Mouse (Mus musculus): ENCODE results near the gene Rhoq. TPM values are rescaled to one million over a fixed set of nuclear protein-coding genes. Genes with fewer than 3 reads are reported as not detected.
A peak's percentile ranks its signal among the peaks of the same experiment; 100 is the strongest.

The Rhoq gene
- polyA plus RNA-seq, 1 experiment: 26.5 TPM

GRCm38 (mm10) chr17:86957968-86958367, 4.9 kb upstream of the Rhoq start:
- H3K4me1 ChIP-seq (ENCODE audit: control insufficient read depth, insufficient read depth, low read length): no peaks in the 10 kb centered on the region; the same call in 1 of the 2 replicates
- TF ChIP-seq POLR2A (IDR thresholded peaks at IDR 0.05; ENCODE audit: extremely low read depth, insufficient read depth, low read length) (no peak), CTCF (IDR thresholded peaks at IDR 0.05; ENCODE audit: extremely low read depth, insufficient read depth, low read length) (no peak)
- H3K27ac ChIP-seq (ENCODE audit: insufficient read depth, low read length): no peak overlapping the region
- H3K4me3 ChIP-seq (ENCODE audit: insufficient read depth, low read length): no peak overlapping the region

- peak overlapping the region; percentile 39; the same call in 1 of the 2 replicates for H3K27ac ChIP-seq (ENCODE audit: insufficient read depth, low read length)
- TF ChIP-seq POLR2A (IDR thresholded peaks at IDR 0.05; ENCODE audit: extremely low read depth, insufficient read depth, low read length) (no peak), CTCF (IDR thresholded peaks at IDR 0.05; ENCODE audit: extremely low read depth, insufficient read depth, low read length) (no peak)
- no peaks in the 10 kb centered on the region; the same call in 1 of the 2 replicates for H3K4me1 ChIP-seq (ENCODE audit: control insufficient read depth, insufficient read depth, low read length)
- H3K4me3 ChIP-seq (ENCODE audit: insufficient read depth, low read length): no peak overlapping the region
Observed at GRCm38 (mm10) chr17:86961301-86961841, 1.5 kb upstream of the Rhoq start.

- TF ChIP-seq CTCF (IDR thresholded peaks at IDR 0.05; ENCODE audit: extremely low read depth, insufficient read depth, low read length) (peak; percentile 55), POLR2A (IDR thresholded peaks at IDR 0.05; ENCODE audit: extremely low read depth, insufficient read depth, low read length) (no peak)
- H3K4me3 ChIP-seq (ENCODE audit: insufficient read depth, low read length): peak overlapping the region; percentile 62
- H3K4me1 ChIP-seq (ENCODE audit: control insufficient read depth, insufficient read depth, low read length): peaks cover 3% of the 10 kb centered on the region; the same call in 1 of the 2 replicates
- peak overlapping the region; percentile 33 for H3K27ac ChIP-seq (ENCODE audit: insufficient read depth, low read length)
Observed at GRCm38 (mm10) chr17:86962297-86962893, 487 bp upstream of the Rhoq start.

GRCm38 (mm10) chr17:86963586-86963902, 662 bp downstream of the Rhoq start:
- no peak for TF ChIP-seq CTCF (IDR thresholded peaks at IDR 0.05; ENCODE audit: extremely low read depth, insufficient read depth, low read length)
- TF ChIP-seq POLR2A (IDR thresholded peaks at IDR 0.05; ENCODE audit: extremely low read depth, insufficient read depth, low read length): no peak
- H3K27ac ChIP-seq (ENCODE audit: insufficient read depth, low read length): no peak overlapping the region
- peaks cover 7% of the 10 kb centered on the region for H3K4me1 ChIP-seq (ENCODE audit: control insufficient read depth, insufficient read depth, low read length)
- H3K4me3 ChIP-seq (ENCODE audit: insufficient read depth, low read length): peak overlapping the region; percentile 62

- peaks cover 7% of the 10 kb centered on the region for H3K4me1 ChIP-seq (ENCODE audit: control insufficient read depth, insufficient read depth, low read length)
- H3K27ac ChIP-seq (ENCODE audit: insufficient read depth, low read length): no peak overlapping the region
- H3K4me3 ChIP-seq (ENCODE audit: insufficient read depth, low read length): peak overlapping the region; percentile 62
- TF ChIP-seq CTCF (IDR thresholded peaks at IDR 0.05; ENCODE audit: extremely low read depth, insufficient read depth, low read length): no peak
- TF ChIP-seq POLR2A (IDR thresholded peaks at IDR 0.05; ENCODE audit: extremely low read depth, insufficient read depth, low read length): no peak
Observed at GRCm38 (mm10) chr17:86964041-86964440, 1.2 kb downstream of the Rhoq start.

- TF ChIP-seq POLR2A (IDR thresholded peaks at IDR 0.05; ENCODE audit: extremely low read depth, insufficient read depth, low read length): no peak
- no peak for TF ChIP-seq CTCF (IDR thresholded peaks at IDR 0.05; ENCODE audit: extremely low read depth, insufficient read depth, low read length)
- Histone ChIP-seq H3K4me3 (ENCODE audit: insufficient read depth, low read length) (peak overlapping the region; percentile 62), H3K4me1 (ENCODE audit: control insufficient read depth, insufficient read depth, low read length) (peaks cover 7% of the 10 kb centered on the region), H3K27ac (ENCODE audit: insufficient read depth, low read length) (peak overlapping the region; percentile 6; the same call in 1 of the 2 replicates)
Observed at GRCm38 (mm10) chr17:86964502-86964901, 1.6 kb downstream of the Rhoq start.

- H3K27ac ChIP-seq (ENCODE audit: insufficient read depth, low read length): peak overlapping the region; percentile 6; the same call in 1 of the 2 replicates
- H3K4me1 ChIP-seq (ENCODE audit: control insufficient read depth, insufficient read depth, low read length): peaks cover 7% of the 10 kb centered on the region
- TF ChIP-seq CTCF (IDR thresholded peaks at IDR 0.05; ENCODE audit: extremely low read depth, insufficient read depth, low read length): no peak
- TF ChIP-seq POLR2A (IDR thresholded peaks at IDR 0.05; ENCODE audit: extremely low read depth, insufficient read depth, low read length): no peak
- peak overlapping the region; percentile 62 for H3K4me3 ChIP-seq (ENCODE audit: insufficient read depth, low read length)
Observed at GRCm38 (mm10) chr17:86965121-86965520, 2.2 kb downstream of the Rhoq start.

- peaks cover 7% of the 10 kb centered on the region for H3K4me1 ChIP-seq (ENCODE audit: control insufficient read depth, insufficient read depth, low read length)
- no peak for TF ChIP-seq CTCF (IDR thresholded peaks at IDR 0.05; ENCODE audit: extremely low read depth, insufficient read depth, low read length)
- TF ChIP-seq POLR2A (IDR thresholded peaks at IDR 0.05; ENCODE audit: extremely low read depth, insufficient read depth, low read length): no peak
- no peak overlapping the region for H3K27ac ChIP-seq (ENCODE audit: insufficient read depth, low read length)
- no peak overlapping the region for H3K4me3 ChIP-seq (ENCODE audit: insufficient read depth, low read length)
Observed at GRCm38 (mm10) chr17:86966040-86966439, 3.2 kb downstream of the Rhoq start.

- peaks cover 7% of the 10 kb centered on the region for H3K4me1 ChIP-seq (ENCODE audit: control insufficient read depth, insufficient read depth, low read length)
- H3K27ac ChIP-seq (ENCODE audit: insufficient read depth, low read length): no peak overlapping the region
Observed at GRCm38 (mm10) chr17:86967048-86967447, 4.2 kb downstream of the Rhoq start.

More at GRCm38 (mm10) chr17:86967048-86967447, 4.2 kb downstream of the Rhoq start:
- TF ChIP-seq POLR2A (IDR thresholded peaks at IDR 0.05; ENCODE audit: extremely low read depth, insufficient read depth, low read length) (no peak), CTCF (IDR thresholded peaks at IDR 0.05; ENCODE audit: extremely low read depth, insufficient read depth, low read length) (no peak)
- no peak overlapping the region for H3K4me3 ChIP-seq (ENCODE audit: insufficient read depth, low read length)

All from cortical plate, adult 2 months (tissue).